Mouse (Mus musculus): ENCODE results near the gene Tnip3.

- no peak for TF ChIP-seq CTCF (IDR thresholded peaks at IDR 0.05; ENCODE audit: control insufficient read depth, insufficient read depth, low read length)
- TF ChIP-seq POLR2A (IDR thresholded peaks at IDR 0.05; ENCODE audit: borderline replicate concordance, control insufficient read depth, low read depth, low read length), result no peak
These were observed 147.3 kb downstream of the Tnip3 start for GRCm38 (mm10) chr6:65672131-65673031.

All from bone marrow, adult 2 months (tissue).